Mouse (Mus musculus) ovary, adult 18-20 months (tissue): ENCODE results near the gene Rln3.

Source experiments
- DNase-seq: peaks from one replicate; pipeline ENCODE4 v3.0.0; 2022; ENCODE audit warnings: low spot score, mixed read lengths

Gene Rln3

GRCm38 (mm10) chr8:84044900-84045299 is at the start of gene Rln3:
Gene Rln3, minus strand, starts transcription at chr8:84045000.
- DNase-seq, result no peak

GRCm38 (mm10) chr8:84090585-84090984 is 45.8 kb upstream of the Rln3 start:
- no peak for DNase-seq

DNA sequence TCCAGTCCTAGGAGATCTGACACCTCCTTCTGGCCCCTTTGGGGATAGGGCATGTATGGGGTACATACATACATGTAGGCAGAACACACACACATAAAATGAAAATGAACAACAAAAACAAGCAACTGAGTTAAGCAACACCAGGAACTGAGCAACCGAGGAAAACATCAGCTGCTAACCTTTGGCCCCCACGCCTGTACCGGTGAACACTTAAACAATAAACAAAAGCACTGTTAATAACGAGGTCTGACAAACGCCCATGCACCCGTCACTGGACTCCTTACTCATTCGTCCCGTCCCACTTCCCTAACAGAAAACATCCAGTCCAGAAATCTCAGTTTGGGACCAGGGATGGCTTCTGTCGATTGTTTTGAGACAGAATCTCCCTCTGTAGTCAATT is 44.5 kb upstream of the Rln3 start:
- DNase-seq, result no peak

DNA sequence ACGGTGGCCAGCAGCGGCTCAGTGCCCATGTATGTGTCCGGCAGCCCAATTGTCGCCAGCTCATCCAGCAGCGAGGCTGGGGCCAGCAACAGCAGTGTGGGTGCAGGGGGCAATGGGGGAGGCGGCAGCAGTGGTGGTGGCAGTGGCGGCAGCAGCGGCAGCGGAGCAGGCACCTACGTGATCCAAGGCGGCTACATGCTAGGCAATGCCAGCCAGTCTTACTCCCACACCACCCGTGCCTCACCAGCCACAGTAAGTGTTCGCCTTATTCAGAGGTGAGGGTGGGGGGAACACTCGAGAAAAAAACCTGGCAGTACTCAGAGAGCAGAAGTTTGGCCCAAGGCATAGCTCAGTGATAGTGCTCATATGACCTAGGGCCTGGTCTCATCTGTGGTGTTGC is 43.0 kb upstream of the Rln3 start:
- no peak for DNase-seq

DNA sequence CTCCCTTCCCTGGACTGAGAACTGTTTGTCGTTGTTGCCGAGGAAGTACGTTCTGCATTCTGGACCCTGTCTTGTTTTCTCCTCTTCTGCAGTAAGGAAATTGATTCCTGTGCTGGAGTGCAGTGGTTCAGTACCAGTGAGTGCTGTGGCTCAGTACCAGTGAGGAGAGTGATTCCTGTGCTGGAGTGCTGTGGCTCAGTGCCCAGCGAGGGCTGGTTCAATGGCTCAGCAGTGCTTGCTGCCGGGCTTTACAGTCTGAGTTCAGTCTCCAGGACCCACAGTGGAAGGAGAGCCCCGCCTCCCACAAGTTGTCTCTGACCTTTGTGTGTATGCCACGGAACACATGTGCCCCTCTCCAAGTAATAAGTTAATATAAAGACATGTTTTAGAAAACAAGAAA is 42.4 kb upstream of the Rln3 start:
- no peak for DNase-seq

GRCm38 (mm10) chr8:84084341-84085115 is 39.7 kb upstream of the Rln3 start:
- DNase-seq, result no peak

GRCm38 (mm10) chr8:84083829-84084241 is 39.0 kb upstream of the Rln3 start:
- peak; percentile 38 for DNase-seq

DNA sequence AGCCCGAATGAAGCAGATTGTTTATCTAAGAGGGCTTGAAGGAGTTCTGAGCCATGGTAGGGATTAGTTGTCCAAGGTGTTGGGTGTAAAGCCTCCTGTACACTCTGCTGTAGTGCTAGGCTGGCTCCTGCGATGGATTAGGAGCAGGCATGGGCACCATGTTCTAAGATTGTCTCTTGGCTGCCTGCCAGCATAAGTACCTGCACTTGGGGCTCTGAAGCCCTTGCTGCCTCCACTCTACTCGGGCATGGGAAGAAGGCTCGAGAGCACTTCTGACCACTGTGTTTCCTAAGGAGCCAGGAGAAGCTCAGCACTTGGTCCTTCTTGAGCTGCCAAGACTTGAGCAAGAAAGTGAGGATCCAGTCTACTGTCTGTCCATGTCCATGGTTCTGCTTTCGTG is 34.4 kb upstream of the Rln3 start:
- no peak for DNase-seq

DNA sequence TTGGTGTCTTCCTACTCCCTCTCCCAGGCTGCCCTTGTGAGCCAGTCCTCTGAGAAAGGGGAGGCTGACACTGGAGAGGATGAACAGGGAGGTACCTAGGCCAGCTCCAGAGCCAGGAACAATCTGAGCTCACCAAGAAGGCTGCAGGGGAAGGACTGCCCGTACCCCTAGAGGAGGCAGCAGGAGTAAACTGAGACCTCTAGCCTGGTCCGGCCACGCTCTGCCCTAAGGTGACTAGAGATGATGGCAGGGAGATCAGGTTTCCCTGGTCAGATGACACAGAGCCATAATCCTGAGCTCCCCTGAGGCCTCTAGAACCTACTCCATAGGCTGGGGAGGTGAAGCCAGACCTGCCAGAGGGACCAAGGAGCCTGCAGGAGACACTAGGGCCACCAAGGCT is 32.0 kb upstream of the Rln3 start:
- no peak for DNase-seq

DNA sequence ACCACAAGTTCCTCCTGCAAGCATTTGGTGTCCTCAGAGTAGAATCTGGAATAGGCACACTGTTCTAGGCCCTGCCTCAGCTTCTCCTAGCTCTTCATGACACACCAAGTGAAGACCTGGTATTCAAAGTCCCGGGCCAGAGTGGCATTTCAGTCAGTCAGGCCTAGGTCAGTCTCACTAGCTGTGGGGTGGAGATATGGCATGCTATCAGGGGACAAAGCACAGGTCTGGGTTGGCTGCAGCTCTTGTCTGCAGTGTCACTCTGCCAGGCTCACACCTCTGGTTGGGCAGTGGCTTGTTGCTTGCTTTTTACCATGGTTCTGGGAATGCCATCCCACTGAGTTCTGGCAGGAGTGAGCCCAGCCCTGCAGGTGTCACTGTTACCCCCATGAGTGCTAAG is 31.6 kb upstream of the Rln3 start:
- DNase-seq, result no peak

DNA sequence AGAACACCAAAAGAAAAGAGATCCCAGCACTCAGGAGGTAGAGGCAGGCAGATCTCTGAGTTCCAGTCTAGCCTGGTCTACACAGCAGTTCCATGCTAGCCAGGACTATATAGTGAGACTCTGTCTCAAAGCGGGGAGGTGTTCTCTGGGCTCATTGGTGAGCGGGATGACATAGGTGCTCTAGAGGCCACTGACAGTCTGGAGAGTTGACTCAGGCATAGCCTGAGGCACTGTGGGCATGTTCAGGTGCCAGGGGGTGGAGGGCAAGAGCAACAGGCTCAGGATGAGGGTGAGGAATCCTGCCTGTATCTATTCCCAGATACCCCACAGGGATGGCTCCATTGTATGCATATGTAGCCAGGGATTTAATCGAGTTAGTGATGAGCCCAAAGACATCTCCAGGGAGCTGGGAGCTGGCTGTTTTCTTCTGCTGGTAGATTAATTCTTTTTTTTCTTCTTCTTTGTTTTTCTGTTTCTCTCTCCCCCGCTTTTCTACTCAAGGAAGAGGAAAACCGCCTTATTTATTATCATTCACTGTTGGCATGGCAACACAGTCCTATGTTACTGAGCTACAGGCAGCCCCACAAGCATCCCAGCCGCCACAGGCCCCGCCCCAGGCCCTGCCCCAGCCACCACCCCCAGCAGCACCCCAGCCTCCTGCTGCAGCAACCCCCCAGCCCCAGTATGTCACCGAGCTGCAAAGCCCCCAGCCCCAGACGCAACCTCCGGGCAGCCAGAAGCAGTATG is 28.6 kb upstream of the Rln3 start:
- no peak for DNase-seq

GRCm38 (mm10) chr8:84072321-84072720 is 27.5 kb upstream of the Rln3 start:
- DNase-seq, result no peak

DNA sequence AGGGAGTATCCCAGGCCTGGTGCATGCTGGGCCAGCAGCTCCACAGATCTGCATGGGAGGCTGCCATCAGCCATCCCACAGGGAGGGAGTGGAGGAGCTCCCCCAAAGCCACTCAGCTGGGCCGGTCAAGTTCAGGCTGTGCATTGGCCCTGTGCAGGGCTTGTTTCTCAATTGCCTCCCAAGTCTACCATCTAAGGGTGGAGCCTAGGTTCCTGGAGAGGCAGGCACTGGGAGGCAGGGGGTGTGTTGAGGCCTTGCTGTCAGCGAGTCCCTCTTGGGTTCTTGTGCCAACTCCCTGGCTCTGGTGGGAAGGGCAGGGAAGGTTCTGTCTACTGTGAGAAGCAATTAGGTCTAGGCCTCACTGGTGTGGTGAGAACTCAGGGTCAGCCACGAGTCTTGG is 27.1 kb upstream of the Rln3 start:
- no peak for DNase-seq

DNA sequence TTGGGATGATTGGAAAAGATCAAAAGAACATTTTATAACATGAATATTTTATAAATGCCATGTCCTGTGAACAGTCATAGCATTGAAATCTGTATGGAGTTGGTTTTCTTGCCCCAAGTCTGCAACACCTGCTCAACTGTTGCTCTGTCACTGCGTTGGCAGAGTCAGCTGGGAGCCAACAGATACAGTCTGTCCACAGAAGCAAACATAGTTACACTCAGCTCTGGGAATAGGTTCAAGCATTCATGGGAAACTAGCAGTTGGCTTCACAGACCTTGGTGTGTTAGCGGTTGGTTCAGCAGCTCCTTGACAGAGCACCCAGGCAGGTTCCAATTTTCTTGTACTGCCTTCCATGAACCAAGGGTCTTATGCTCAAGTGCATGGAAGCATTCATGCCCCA is 25.9 kb upstream of the Rln3 start:
- no peak for DNase-seq

DNA sequence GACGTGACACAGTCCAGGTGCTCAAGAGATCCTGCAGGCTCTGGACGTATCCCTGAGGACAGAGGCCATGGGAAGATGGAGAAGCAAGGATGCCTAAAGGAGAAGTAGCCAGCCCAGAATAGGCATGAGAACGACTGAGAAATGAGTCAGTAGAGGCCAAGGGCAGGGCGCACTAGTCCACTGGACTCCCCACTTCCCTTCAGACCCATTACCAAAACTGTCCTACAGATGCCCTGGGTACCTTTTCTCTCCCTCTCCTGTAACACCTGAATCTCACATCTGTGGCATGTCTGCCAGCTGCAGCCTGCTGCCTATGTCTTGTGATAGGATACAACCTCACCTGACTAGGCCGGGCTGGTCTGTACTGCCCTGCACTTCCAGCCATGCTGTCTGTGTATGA is 25.4 kb upstream of the Rln3 start:
- no peak for DNase-seq

- no peak for DNase-seq
Observed at GRCm38 (mm10) chr8:84069750-84070149, 24.9 kb upstream of the Rln3 start.

DNA sequence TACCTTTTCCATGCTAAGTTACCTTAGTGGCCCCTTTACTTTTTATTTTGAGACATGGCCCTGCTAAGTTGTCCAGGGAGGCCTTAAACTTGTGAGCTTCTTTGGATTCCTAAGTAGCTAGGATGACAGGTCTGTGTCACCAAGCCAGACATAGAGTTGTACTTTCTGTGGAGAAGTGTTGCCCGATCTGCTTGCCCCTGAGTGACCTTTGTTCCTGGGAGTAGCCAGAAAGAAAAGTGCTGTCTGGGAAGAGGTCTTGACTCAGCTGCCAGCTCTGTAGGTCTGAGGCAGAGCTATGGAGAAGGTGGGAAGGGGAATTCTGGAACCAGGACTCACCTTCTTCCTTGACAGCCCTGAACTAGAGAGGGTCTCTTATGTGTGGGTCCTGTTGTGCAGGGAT is 24.4 kb upstream of the Rln3 start:
- no peak for DNase-seq

DNA sequence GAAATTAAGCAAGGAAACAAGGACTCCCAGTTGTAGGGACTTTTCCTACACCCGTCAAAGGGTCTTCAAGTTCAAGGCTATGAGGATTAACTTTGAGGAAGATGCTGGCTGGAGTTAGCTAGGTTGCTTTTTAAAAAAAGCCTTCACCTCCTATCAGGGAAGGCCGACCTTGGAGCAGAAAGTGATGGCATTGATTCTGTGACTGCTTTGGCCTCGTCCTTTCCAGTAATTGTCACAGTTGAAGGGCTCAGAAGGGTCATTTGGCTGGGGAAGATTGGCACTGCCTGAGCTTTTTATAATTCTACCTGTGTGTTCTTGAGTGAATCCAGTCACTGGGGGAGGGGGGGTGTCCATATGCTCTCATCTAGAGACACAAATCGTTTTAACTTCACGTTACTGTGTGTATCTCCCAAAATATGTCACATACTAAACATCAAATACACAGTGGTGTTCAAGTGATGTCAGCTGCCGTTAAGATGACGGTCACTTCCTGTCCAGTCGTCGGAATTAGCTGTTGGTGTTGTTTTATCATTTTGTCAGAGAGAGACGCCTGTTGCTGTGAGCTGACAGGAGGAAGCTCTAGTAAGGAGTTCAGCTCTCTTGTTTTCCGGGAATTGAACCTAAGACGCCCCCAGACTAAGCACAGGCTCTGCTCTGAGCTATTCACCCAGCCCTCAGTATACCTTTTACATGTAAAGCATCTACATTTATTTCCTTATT is 23.7 kb upstream of the Rln3 start:
- DNase-seq, result no peak

- DNase-seq, result no peak
Observed at GRCm38 (mm10) chr8:84067911-84068310, 23.1 kb upstream of the Rln3 start.

- peak; percentile 88 for DNase-seq
Observed at GRCm38 (mm10) chr8:84067047-84067573, 22.3 kb upstream of the Rln3 start.

DNA sequence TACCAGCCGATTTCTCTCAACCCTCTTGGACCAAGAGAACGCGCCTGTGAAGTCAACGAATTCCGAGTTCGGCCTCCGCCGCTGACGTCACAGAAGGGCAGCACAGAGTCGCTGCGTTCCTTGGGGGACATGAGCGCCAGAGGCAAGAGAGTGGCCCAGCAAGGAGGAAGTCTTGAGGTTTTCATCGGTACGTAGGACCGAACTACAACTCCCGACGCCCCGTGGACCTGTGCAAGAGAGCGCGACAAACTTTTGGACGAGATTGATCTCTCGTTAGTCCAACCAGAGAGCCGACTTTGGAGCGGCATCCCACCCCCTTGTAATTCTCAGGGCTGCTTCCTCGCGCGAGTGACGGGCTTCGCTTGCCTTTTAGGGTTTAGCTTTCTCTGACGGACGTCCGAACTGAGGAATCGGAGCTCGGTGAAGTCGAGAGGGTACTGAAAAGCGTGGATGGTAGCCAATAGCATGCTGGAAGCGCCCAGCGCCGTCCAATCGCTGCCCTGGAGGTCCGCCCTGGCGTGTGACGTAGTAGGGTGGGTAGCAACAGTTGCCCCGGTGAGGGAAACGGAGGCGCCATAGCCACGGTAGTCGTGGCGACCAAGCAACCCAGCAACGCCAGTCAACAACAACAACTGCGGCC is 21.6 kb upstream of the Rln3 start, which contains the start of gene Rfx1:
Rfx1 (plus strand) TSS at position 544 of the 640 bp plus-strand sequence.
- DNase-seq, result peak; percentile 100

GRCm38 (mm10) chr8:84065457-84066072 is 20.8 kb upstream of the Rln3 start:
- DNase-seq, result no peak
